Mouse (Mus musculus) adrenal gland, postnatal 10 days (tissue): Measurements from ENCODE around the gene Slc17a3. TPM values are rescaled to one million over a fixed set of nuclear protein-coding genes. Genes with fewer than 3 reads are reported as not detected.

ENCODE experiments used
- DNase-seq: peaks from one replicate; pipeline ENCODE4 v3.0.0; 2021; ENCODE audit warnings: mixed read lengths
- total RNA-seq, 2 experiments: library from RNA; stranded (reverse); gene quantifications; 2 replicates each; pipeline ENCODE4 v1.2.3; 2021

The Slc17a3 gene
- total RNA-seq, 2 experiments from 2014 or later = 3.5 to 5.0 TPM

DNA sequence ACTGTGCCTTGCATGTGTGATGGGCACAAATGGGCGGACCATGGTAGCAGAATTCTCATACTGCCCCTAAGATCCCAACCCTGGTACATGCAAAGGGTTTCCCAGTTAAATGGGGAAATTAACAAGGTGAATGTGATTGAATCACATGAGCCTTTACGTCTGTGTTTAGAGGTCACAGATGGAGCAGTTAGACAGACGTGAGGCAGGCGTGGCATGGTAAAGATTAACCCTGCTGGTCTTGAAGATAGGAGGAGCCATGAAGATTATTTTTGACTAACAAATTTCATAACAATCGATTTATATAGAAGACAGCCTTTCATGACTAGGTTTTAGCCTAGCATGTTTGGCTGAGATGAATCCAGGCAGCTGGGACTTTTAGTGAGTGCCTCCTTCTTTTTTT, 33.9 kb downstream of the Slc17a3 start:
- no peak for DNase-seq

GRCm38 (mm10) chr13:23879106-23879505, 39.9 kb downstream of the Slc17a3 start:
- DNase-seq = no peak

- no peak for DNase-seq
These were observed 40.4 kb downstream of the Slc17a3 start for GRCm38 (mm10) chr13:23879636-23880035.

- DNase-seq = peak; percentile 29
These were observed 46.3 kb downstream of the Slc17a3 start for GRCm38 (mm10) chr13:23885540-23885939.

GRCm38 (mm10) chr13:23887026-23887725, 47.9 kb downstream of the Slc17a3 start:
- DNase-seq = no peak

DNA sequence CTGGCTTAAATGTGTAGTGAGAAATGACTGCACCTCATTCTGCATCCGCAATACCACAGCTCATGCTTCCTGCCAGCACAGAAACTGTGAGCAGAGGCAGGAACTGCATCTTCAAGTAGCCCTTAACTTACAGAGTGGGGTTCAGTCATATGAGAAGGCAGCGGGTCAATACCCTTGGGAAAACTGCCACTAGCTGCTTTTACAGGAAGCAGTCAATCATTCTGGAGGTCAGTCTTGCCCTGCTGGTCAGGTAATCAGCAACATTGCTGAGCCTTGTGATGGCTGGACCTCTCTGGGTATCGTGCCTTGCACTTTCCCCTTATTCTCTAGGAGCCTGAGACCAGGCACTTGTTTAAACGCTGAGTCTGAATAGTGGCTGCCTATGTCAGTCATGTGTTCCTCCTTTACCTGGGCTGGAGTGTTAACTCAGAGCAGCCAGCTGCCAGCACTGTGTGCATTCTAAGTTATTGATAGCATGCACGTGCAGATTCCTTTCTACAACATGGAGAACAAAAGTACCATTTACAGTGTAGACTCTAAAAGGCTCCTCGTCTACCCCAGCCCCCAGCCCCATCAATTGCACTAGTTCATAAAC, 49.9 kb downstream of the Slc17a3 start:
- DNase-seq = no peak

DNA sequence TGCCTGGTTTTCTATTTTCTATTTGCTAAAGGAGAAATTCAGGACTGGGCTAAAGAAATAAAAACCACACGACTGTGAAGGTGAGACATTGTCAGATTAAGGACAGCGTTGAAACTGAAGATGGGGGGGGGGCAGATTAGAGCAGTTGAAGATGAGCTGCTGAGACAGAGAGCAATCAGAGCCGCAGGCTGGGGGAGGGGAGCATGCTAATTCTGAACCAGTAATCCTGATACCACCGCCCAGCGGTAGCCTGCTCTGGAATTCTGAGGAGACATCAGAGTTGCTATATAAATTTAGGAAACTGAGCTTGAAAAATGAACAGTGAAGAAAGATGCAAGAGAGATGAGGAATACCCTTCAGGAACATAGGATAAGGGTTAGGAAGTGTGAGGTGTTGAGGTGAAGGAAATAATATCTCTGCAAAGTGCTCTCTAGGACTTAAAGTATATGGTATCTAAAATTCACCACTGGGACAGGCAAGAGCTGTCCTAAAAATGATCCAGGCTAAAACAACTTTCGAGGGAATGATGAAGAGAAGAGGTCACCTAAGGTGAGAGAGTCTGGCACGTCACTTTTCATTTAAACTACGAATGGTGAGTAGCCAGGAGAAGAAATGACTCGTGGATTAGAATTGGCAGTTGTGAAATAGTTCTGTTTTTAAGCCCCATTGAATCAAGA, 53.5 kb downstream of the Slc17a3 start:
- no peak for DNase-seq

DNA sequence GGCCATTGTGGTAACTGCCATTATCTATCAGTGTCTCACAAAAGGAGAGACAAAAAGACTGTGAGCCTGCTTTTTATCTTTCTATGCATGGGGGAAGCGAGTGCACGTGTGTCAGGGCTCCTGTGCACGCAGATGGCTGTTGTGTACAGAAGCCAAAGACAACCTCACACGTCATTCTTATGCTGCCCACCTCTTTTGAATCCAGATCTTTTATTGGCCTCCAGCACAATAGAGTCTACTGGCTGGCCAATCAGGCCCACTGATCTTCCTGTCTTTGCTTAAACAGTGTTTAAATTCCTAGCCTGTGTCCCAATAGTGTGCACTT, 54.0 kb downstream of the Slc17a3 start:
- no peak for DNase-seq

DNA sequence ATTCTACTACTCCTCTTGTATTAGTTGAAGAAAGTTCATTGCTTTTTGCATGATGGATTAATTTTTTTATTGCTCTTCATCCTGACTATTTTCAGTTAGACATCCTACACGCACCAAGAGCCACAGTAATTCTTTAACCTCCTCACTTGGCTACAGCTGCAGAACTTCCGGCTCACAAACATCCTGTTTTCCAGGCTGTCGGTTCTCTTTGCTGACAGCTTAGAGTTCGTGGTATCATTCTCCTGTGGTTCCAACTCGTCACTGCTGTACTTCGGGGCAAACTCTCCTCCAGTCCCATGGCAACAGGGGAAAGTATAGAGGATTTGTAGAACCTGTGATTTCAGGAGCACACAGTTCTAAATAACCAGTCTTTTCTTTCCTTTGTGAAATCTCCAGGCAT, 59.0 kb downstream of the Slc17a3 start:
- no peak for DNase-seq

- no peak for DNase-seq
These were observed 67.7 kb downstream of the Slc17a3 start for GRCm38 (mm10) chr13:23906906-23907305.

GRCm38 (mm10) chr13:23910121-23910520, 70.9 kb downstream of the Slc17a3 start:
- no peak for DNase-seq

Other genes starting within 250 kb of the Slc17a3 start
- 10 to 100 TPM; 27.7 to 32.2 TPM for gene Hist1h2be, start 218.3 kb upstream of the Slc17a3 start, total RNA-seq
- 100 to 1,000 TPM; 180 to 217 TPM for gene Hist1h1e, start 216.9 kb upstream of the Slc17a3 start, total RNA-seq
- 1 to 10 TPM; 8.3 to 9.7 TPM for gene Hist1h2ac, start 155.5 kb upstream of the Slc17a3 start, total RNA-seq
- gene Hist1h2bc, start 155.2 kb upstream of the Slc17a3 start, total RNA-seq = 10 to 100 TPM; 76.4 to 77.6 TPM
- gene Hist1h1t, start 143.6 kb upstream of the Slc17a3 start, total RNA-seq = under 1 TPM; 0.69 to 0.88 TPM
- 100 to 1,000 TPM; 175 to 199 TPM for gene Hist1h4c, start 141.0 kb upstream of the Slc17a3 start, total RNA-seq
- 10 to 100 TPM; 23.3 to 31.0 TPM for gene Hfe, start 128.6 kb upstream of the Slc17a3 start, total RNA-seq
- 100 to 1,000 TPM; 366 to 432 TPM for gene Hist1h1c, start 100.6 kb upstream of the Slc17a3 start, total RNA-seq
- 100 to 1,000 TPM; 127 to 144 TPM for gene Hist1h3c, start 93.8 kb upstream of the Slc17a3 start, total RNA-seq
- gene Hist1h2bb, start 92.7 kb upstream of the Slc17a3 start, total RNA-seq = 100 to 1,000 TPM; 173 to 206 TPM
- 100 to 1,000 TPM; 281 to 334 TPM for gene Hist1h2ab, start 88.3 kb upstream of the Slc17a3 start, total RNA-seq
- gene Hist1h3b, start 87.2 kb upstream of the Slc17a3 start, total RNA-seq = 100 to 1,000 TPM; 390 to 424 TPM
- 100 to 1,000 TPM; 282 to 291 TPM for gene Hist1h4b, start 82.4 kb upstream of the Slc17a3 start, total RNA-seq
- gene Hist1h4a, start 78.2 kb upstream of the Slc17a3 start, total RNA-seq = 100 to 1,000 TPM; 238 to 251 TPM
- gene Hist1h3a, start 77.0 kb upstream of the Slc17a3 start, total RNA-seq = 100 to 1,000 TPM; 258 to 301 TPM
- 100 to 1,000 TPM; 231 to 274 TPM for gene Hist1h1a, start 75.8 kb upstream of the Slc17a3 start, total RNA-seq
- gene Trim38, start 69.5 kb upstream of the Slc17a3 start, total RNA-seq = not detected
- 10 to 100 TPM; 16.2 to 33.8 TPM for gene Slc17a2, start 32.4 kb upstream of the Slc17a3 start, total RNA-seq
- gene Slc17a1, start 28.3 kb downstream of the Slc17a3 start, total RNA-seq = 1 to 10 TPM in 1 of 2 experiments, under 1 TPM in 1; 0.67 to 1.5 TPM
- gene Slc17a4, start 75.6 kb downstream of the Slc17a3 start, total RNA-seq = 1 to 10 TPM; 3.3 to 5.6 TPM
- gene Hist1h2ba, start 94.7 kb downstream of the Slc17a3 start, total RNA-seq = not detected
- gene Hist1h2aa, start 95.0 kb downstream of the Slc17a3 start, total RNA-seq = not detected
- 1 to 10 TPM; 1.2 to 3.2 TPM for gene Scgn, start 151.8 kb downstream of the Slc17a3 start, total RNA-seq